10 mouse cellular contexts compared by ENCODE assay signal in the genomic region with DNA sequence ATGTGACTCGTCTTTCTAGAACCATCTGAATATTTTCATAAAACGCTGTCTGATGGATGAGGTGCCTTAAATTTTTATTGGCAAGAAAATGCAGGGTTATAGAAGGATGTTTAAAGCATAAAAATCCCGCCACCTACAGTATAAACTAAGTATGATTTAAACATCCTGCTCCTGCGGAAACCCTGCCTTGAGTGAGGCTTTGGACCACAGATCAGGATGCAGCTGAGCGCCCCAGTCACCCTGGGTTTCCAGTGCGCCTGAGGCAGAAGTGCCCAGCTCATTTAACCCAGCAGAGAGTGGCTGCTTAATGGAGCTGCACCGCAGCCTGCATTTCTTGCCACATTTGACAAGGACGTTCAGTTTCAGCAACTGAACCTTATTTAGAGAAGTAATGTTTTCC.
A peak's percentile ranks its signal among the peaks of the same experiment; 100 is the strongest.
DNase-seq lines count a peak whose midpoint lies in the region; ATAC-seq and TF ChIP-seq lines count a peak whose summit lies in the region.
"Had no signal": no experiment of that assay in that cellular context is flagged by ENCODE, and none has a peak within 500 bp of the region (broad histone marks: within the 10 kb centered on the region; RNA-seq: fewer than 3 reads in every experiment).

No protein-coding gene starts in this region.

- no peak overlapping the region for H3K4me2 ChIP-seq in forebrain, embryonic 14.5 days (ENCODE audit: low read length)
- no peak overlapping the region for H3K4me2 ChIP-seq in forebrain, embryonic 16.5 days (ENCODE audit: low read length)
- H3K4me2 ChIP-seq in hindbrain, embryonic 14.5 days (replicated peaks) = no peak overlapping the region
- H3K4me2 ChIP-seq in limb, embryonic 11.5 days (ENCODE audit: low read depth, severe bottlenecking) = no peak overlapping the region
- H3K4me2 ChIP-seq: heart, embryonic 13.5 days had no signal

- H3K27ac ChIP-seq in forebrain, embryonic 14.5 days (ENCODE audit: low read depth, low read length) = no peak overlapping the region
- no peak overlapping the region for H3K27ac ChIP-seq in forebrain, embryonic 16.5 days (ENCODE audit: low read length)
- no peak overlapping the region for H3K27ac ChIP-seq in hindbrain, embryonic 14.5 days
- no peak overlapping the region for H3K27ac ChIP-seq in limb, embryonic 11.5 days (replicated peaks; ENCODE audit: low read depth, low read length)
- H3K27ac ChIP-seq: heart, embryonic 13.5 days; macrophage had no signal

- CTCF ChIA-PET in Patski (lab: Charles Lee) = no interaction called here

- 68% methylated on average over 8 of the region's 8 CpGs for WGBS in forebrain, embryonic 14.5 days
- WGBS in forebrain, embryonic 16.5 days = 64% methylated on average over 8 of the region's 8 CpGs
- WGBS in hindbrain, embryonic 14.5 days = 55% methylated on average over 8 of the region's 8 CpGs
- WGBS in limb, embryonic 11.5 days = 40% methylated on average over 8 of the region's 8 CpGs

- no peak overlapping the region for H3K9ac ChIP-seq in forebrain, embryonic 14.5 days (ENCODE audit: low read length)
- no peak overlapping the region for H3K9ac ChIP-seq in forebrain, embryonic 16.5 days (replicated peaks; ENCODE audit: low read depth, low read length)
- no peak overlapping the region for H3K9ac ChIP-seq in hindbrain, embryonic 14.5 days
- H3K9ac ChIP-seq in limb, embryonic 11.5 days (ENCODE audit: low read length) = no peak overlapping the region
- H3K9ac ChIP-seq: heart, embryonic 13.5 days had no signal

- H3K4me3 ChIP-seq in forebrain, embryonic 14.5 days (ENCODE audit: low read depth, low read length) = no peak overlapping the region
- no peak overlapping the region for H3K4me3 ChIP-seq in forebrain, embryonic 16.5 days (replicated peaks; ENCODE audit: low read length)
- no peak overlapping the region for H3K4me3 ChIP-seq in hindbrain, embryonic 14.5 days (replicated peaks; ENCODE audit: low read length)
- H3K4me3 ChIP-seq in limb, embryonic 11.5 days (ENCODE audit: low read depth, low read length) = no peak overlapping the region
- H3K4me3 ChIP-seq: heart, embryonic 13.5 days had no signal

- POLR2A ChIA-PET in Patski (lab: Charles Lee) = no interaction called here

- H3K27me3 ChIP-seq in forebrain, embryonic 14.5 days (replicated peaks; ENCODE audit: control insufficient read depth, insufficient read depth, low read length) = no peaks in the 10 kb centered on the region
- H3K27me3 ChIP-seq in forebrain, embryonic 16.5 days (replicated peaks; ENCODE audit: control insufficient read depth, insufficient read depth, low read length) = no peaks in the 10 kb centered on the region
- peaks cover 5% of the 10 kb centered on the region for H3K27me3 ChIP-seq in Patski
- no peaks in the 10 kb centered on the region for H3K27me3 ChIP-seq in hindbrain, embryonic 14.5 days (ENCODE audit: control insufficient read depth, insufficient read depth, low read length)
- no peaks in the 10 kb centered on the region for H3K27me3 ChIP-seq in limb, embryonic 11.5 days (ENCODE audit: control insufficient read depth, insufficient read depth, low read length)
- H3K27me3 ChIP-seq: heart, embryonic 13.5 days had no signal

- no peaks in the 10 kb centered on the region for H3K36me3 ChIP-seq in forebrain, embryonic 14.5 days (ENCODE audit: control insufficient read depth, insufficient read depth, low read length)
- no peaks in the 10 kb centered on the region for H3K36me3 ChIP-seq in forebrain, embryonic 16.5 days (ENCODE audit: control insufficient read depth, insufficient read depth)
- no peaks in the 10 kb centered on the region for H3K36me3 ChIP-seq in hindbrain, embryonic 14.5 days (replicated peaks; ENCODE audit: control insufficient read depth, insufficient read depth)
- H3K36me3 ChIP-seq in limb, embryonic 11.5 days (ENCODE audit: control insufficient read depth, insufficient read depth, low read length) = no peaks in the 10 kb centered on the region
- H3K36me3 ChIP-seq: heart, embryonic 13.5 days had no signal

- DNase-seq in forebrain, embryonic 14.5 days (ENCODE audit: low spot score) = peak; percentile 11
- DNase-seq in Patski (ENCODE audit: low read depth, low spot score) = no peak
- DNase-seq in hindbrain, embryonic 14.5 days (ENCODE audit: low spot score) = peak; percentile 33
- DNase-seq in limb, embryonic 11.5 days (ENCODE audit: low spot score) = peak; percentile 35
- DNase-seq in spleen, postnatal 36 days (ENCODE audit: low spot score in 2 of 2) = no peak
- no peak for DNase-seq in gastrocnemius, adult 18-20 months (ENCODE audit: low spot score)
- no peak for DNase-seq in thymus, postnatal 0 days (ENCODE audit: low spot score)

- no peak for TF ChIP-seq CTCF in Patski (IDR thresholded peaks at IDR 0.05)

- H3K4me1 ChIP-seq in forebrain, embryonic 14.5 days (ENCODE audit: control insufficient read depth, insufficient read depth, low read length) = no peaks in the 10 kb centered on the region
- no peaks in the 10 kb centered on the region for H3K4me1 ChIP-seq in forebrain, embryonic 16.5 days (replicated peaks; ENCODE audit: control insufficient read depth, insufficient read depth, low read length)
- H3K4me1 ChIP-seq in hindbrain, embryonic 14.5 days (replicated peaks; ENCODE audit: control insufficient read depth, insufficient read depth, low read length) = no peaks in the 10 kb centered on the region
- H3K4me1 ChIP-seq in limb, embryonic 11.5 days (ENCODE audit: control insufficient read depth, insufficient read depth, low read length) = no peaks in the 10 kb centered on the region
- H3K4me1 ChIP-seq: heart, embryonic 13.5 days had no signal

- ATAC-seq in forebrain, embryonic 14.5 days = no peak
- no peak for ATAC-seq in forebrain, embryonic 16.5 days
- peak; percentile 69 for ATAC-seq in Patski
- ATAC-seq in hindbrain, embryonic 14.5 days (ENCODE audit: low FRiP score) = peak; percentile 43; the same call in 1 of the 2 replicates
- no peak for ATAC-seq in limb, embryonic 11.5 days (ENCODE audit: insufficient number of reproducible peaks, low FRiP score, low TSS enrichment, low read depth)

- no peaks in the 10 kb centered on the region for H3K9me3 ChIP-seq in forebrain, embryonic 14.5 days (replicated peaks; ENCODE audit: control insufficient read depth, low read length)
- no peaks in the 10 kb centered on the region for H3K9me3 ChIP-seq in forebrain, embryonic 16.5 days (ENCODE audit: control insufficient read depth, low read length)
- H3K9me3 ChIP-seq in hindbrain, embryonic 14.5 days (ENCODE audit: control insufficient read depth, low read length) = no peaks in the 10 kb centered on the region
- no peaks in the 10 kb centered on the region for H3K9me3 ChIP-seq in limb, embryonic 11.5 days (ENCODE audit: control insufficient read depth, low read length)
- H3K9me3 ChIP-seq: heart, embryonic 13.5 days had no signal

- in situ Hi-C loops in Patski (cut with MboI; ENCODE audit: low pct_unique_long_range_greater_than_20kb) = no loop called here

Comparison
In these comparisons a context has a peak if more than half of its experiments do, and no peak if none do; other contexts are left out.
1. ATAC-seq: peak in Patski (single experiment) and hindbrain, embryonic 14.5 days (single experiment); none in forebrain, embryonic 14.5 days (single experiment), forebrain, embryonic 16.5 days (single experiment) and limb, embryonic 11.5 days (single experiment).
2. DNase-seq: peak in forebrain, embryonic 14.5 days (single experiment), hindbrain, embryonic 14.5 days (single experiment) and limb, embryonic 11.5 days (single experiment); none in Patski (single experiment), spleen, postnatal 36 days (0 of 2), gastrocnemius, adult 18-20 months (single experiment) and thymus, postnatal 0 days (single experiment).